Mouse (Mus musculus) kidney, adult 2 months (tissue): ENCODE results near the gene Dnlz. TPM values are rescaled to one million over a fixed set of nuclear protein-coding genes. Genes with fewer than 3 reads are reported as not detected.
A peak's percentile ranks its signal among the peaks of the same experiment; 100 is the strongest.

Experiments
- DNase-seq: peaks from one replicate; pipeline ENCODE4 v3.0.0; 2021
- H3K27ac ChIP-seq: fragments of 200-500 bp; 2 replicates; pipeline ENCODE4 v1.5.1; 2012; ENCODE audit warnings: low read depth, low read length, control low read depth, inconsistent platforms; ENCODE audit not compliant: insufficient read depth
- H3K27me3 ChIP-seq: fragments of 200-500 bp; replicated peaks from 2 replicates; pipeline ENCODE4 v1.6.1; 2012; ENCODE audit warnings: mild to moderate bottlenecking, moderate library complexity, low read length, inconsistent platforms; ENCODE audit not compliant: control insufficient read depth, insufficient read depth
- H3K36me3 ChIP-seq: fragments of 200-500 bp; 2 replicates; pipeline ENCODE4 v1.6.1; 2012; ENCODE audit warnings: mild to moderate bottlenecking, moderate library complexity, low read length, inconsistent platforms; ENCODE audit not compliant: control insufficient read depth, insufficient read depth
- H3K4me1 ChIP-seq: fragments of 200-500 bp; 2 replicates; pipeline ENCODE4 v1.6.1; 2011; ENCODE audit warnings: low read length; ENCODE audit not compliant: control insufficient read depth, insufficient read depth
- H3K4me3 ChIP-seq: fragments of 200-500 bp; 2 replicates; pipeline ENCODE4 v1.5.1; 2011; ENCODE audit warnings: mild to moderate bottlenecking, low read depth, low read length, control low read depth; ENCODE audit not compliant: insufficient read depth
- CTCF ChIP-seq: fragments of 200-500 bp; conservative IDR thresholded peaks from 2 replicates; pipeline ENCODE4 v1.5.1; 2011; ENCODE audit warnings: low read depth, mild to moderate bottlenecking, control low read depth, low read length, moderate library complexity, mixed read lengths; ENCODE audit not compliant: insufficient read depth, insufficient read length
- POLR2A ChIP-seq: fragments of 200-500 bp; IDR thresholded peaks from one replicate; pipeline ENCODE4 v1.6.1; 2011; ENCODE audit warnings: low read depth, low read length, control low read depth
- WGBS: fragments of 180-500 bp; shearing (Covaris S2); methylation state at CpG from one replicate; pipeline ENCODE4 v1.1.7; 2018; 5-methylcytosine and 5-hydroxymethylcytosine counted together
- polyA plus RNA-seq: library from polyadenylated mRNA; depleted of rRNA; stranded (reverse); fragments of >200 nt; gene quantifications from 2 replicates; pipeline ENCODE4 v1.2.3, GENCODE M21; 2012

Gene Dnlz
- polyA plus RNA-seq, 1 experiment = 28.8 TPM

GRCm38 (mm10) chr2:26305555-26305954, 46.4 kb downstream of the Dnlz start:
- no peak for TF ChIP-seq CTCF
- TF ChIP-seq POLR2A = no peak
- no peaks in the 10 kb centered on the region for H3K36me3 ChIP-seq
- DNase-seq = no peak
- H3K4me3 ChIP-seq = no peak overlapping the region
- H3K27me3 ChIP-seq = no peaks in the 10 kb centered on the region
- H3K27ac ChIP-seq = no peak overlapping the region
- no peaks in the 10 kb centered on the region; the same call in 1 of the 2 replicates for H3K4me1 ChIP-seq
- WGBS = 67% methylated on average over 2 of the region's 2 CpGs

DNA sequence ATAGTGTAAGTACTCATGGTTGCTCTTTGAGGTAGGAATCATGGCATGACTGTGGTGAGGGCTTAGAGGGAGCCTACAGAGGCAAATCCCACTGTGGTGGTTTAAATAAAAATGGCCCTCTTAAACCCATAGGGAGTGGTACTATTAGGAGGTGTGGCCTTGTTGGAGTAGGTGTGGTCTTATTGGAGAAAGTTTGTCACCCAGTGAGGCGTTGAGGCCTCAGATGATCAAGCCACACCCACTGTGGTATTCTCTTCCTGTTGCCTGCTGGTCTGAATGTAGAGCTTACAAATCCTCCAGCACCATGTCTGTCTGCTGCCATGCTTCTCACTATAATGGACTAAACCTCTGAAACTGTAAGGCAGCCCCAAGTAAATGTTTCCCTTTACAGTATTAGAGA, 47.2 kb downstream of the Dnlz start:
- no peak for DNase-seq
- H3K36me3 ChIP-seq = no peaks in the 10 kb centered on the region
- 69% methylated on average over 1 of the region's 1 CpGs for WGBS
- no peak for TF ChIP-seq POLR2A
- TF ChIP-seq CTCF = no peak
- no peak overlapping the region for H3K27ac ChIP-seq
- no peaks in the 10 kb centered on the region for H3K27me3 ChIP-seq
- no peak overlapping the region for H3K4me3 ChIP-seq
- no peaks in the 10 kb centered on the region for H3K4me1 ChIP-seq

- WGBS = 82% methylated on average over 10 of the region's 10 CpGs
- TF ChIP-seq POLR2A (no peak), CTCF (no peak)
- Histone ChIP-seq H3K27ac (no peak overlapping the region), H3K4me3 (no peak overlapping the region), H3K4me1 (no peaks in the 10 kb centered on the region), H3K36me3 (no peaks in the 10 kb centered on the region), H3K27me3 (no peaks in the 10 kb centered on the region)
- DNase-seq = peak; percentile 25
Measured at GRCm38 (mm10) chr2:26302005-26302503, 49.9 kb downstream of the Dnlz start.

- Histone ChIP-seq H3K4me3 (no peak overlapping the region), H3K27ac (no peak overlapping the region), H3K27me3 (no peaks in the 10 kb centered on the region), H3K36me3 (no peaks in the 10 kb centered on the region), H3K4me1 (no peaks in the 10 kb centered on the region)
- DNase-seq = peak; percentile 88
- WGBS = 0% methylated on average over 3 of the region's 3 CpGs
- TF ChIP-seq CTCF (peak; percentile 91), POLR2A (no peak)
Measured at GRCm38 (mm10) chr2:26300808-26301174, 51.1 kb downstream of the Dnlz start.

DNA sequence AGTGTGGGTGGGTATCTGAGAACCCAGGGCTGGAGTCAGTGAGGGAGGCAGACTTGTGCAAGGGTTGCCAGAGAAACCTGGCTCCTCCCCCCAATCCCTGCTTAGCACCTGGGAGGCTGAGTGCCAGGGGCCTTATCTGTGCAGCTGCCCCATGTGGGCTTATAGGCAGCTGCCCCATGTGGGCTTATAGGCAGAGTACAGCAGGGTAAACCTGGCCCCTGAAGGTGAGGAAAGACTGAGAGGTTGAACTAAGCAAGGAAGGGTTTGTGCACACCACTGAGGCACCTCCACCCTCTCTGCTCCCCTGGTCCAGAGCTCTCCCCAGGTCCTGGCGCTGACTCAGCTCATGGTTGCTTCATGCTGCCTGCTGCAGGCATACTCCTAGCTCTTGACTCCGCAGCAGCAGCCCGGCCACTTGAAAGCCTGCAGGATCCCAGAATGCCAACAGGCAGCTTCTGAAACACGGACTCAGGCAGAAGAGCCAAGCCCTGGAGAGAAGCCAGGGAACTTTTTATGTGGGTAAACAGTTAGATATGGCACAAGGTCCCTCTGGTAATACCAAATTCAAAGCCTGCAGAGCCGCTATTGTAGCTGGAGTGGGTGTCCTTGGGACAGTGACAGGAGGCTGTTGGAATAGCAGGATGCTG, 51.6 kb downstream of the Dnlz start:
- H3K4me1 ChIP-seq = no peaks in the 10 kb centered on the region
- no peak for DNase-seq
- H3K36me3 ChIP-seq = no peaks in the 10 kb centered on the region
- WGBS = 46% methylated on average over 5 of the region's 5 CpGs
- H3K27me3 ChIP-seq = no peaks in the 10 kb centered on the region
- H3K27ac ChIP-seq = no peak overlapping the region
- no peak overlapping the region for H3K4me3 ChIP-seq
- no peak for TF ChIP-seq POLR2A
- no peak for TF ChIP-seq CTCF

DNA sequence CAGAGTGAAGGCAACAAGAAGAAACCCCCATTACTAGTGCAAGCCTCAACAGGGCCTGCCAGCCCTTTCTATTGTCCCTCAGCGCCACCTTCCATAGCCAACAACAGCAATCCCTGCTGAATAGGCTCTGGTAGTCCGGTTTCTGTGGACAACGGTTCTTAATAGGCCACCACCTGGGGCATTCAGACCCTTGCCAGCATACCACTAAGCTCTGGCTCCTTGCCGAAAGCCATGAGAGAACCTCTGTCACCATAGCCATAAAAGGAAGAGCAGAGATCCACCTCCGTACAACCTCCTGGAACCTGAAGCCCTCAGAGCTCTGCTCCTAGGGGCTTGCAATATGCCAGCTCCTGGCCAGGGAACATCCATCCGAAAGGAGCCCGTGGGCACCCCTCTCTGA, 52.6 kb downstream of the Dnlz start:
- H3K4me1 ChIP-seq = no peaks in the 10 kb centered on the region
- 69% methylated on average over 7 of the region's 7 CpGs for WGBS
- H3K4me3 ChIP-seq = no peak overlapping the region
- H3K36me3 ChIP-seq = no peaks in the 10 kb centered on the region
- no peak overlapping the region for H3K27ac ChIP-seq
- no peak for DNase-seq
- no peak for TF ChIP-seq POLR2A
- TF ChIP-seq CTCF = no peak
- no peaks in the 10 kb centered on the region for H3K27me3 ChIP-seq

- H3K27ac ChIP-seq = no peak overlapping the region
- no peaks in the 10 kb centered on the region for H3K4me1 ChIP-seq
- TF ChIP-seq POLR2A (no peak), CTCF (no peak)
- H3K27me3 ChIP-seq = no peaks in the 10 kb centered on the region
- DNase-seq = no peak
- H3K36me3 ChIP-seq = no peaks in the 10 kb centered on the region
- no peak overlapping the region for H3K4me3 ChIP-seq
- WGBS = 33% methylated on average over 4 of the region's 4 CpGs
Measured at GRCm38 (mm10) chr2:26298856-26299230, 53.1 kb downstream of the Dnlz start.
